Mouse (Mus musculus) liver, embryonic 11.5 days (tissue): ENCODE data around the gene Entpd1. TPM values are rescaled to one million over a fixed set of nuclear protein-coding genes. Genes with fewer than 3 reads are reported as not detected.

Source experiments
- ATAC-seq: fragments of 200-750 bp; cut with Nextera tagmentation; replicated peaks from 2 replicates; pipeline ENCODE4 v1.8.0; 2017; ENCODE audit warnings: moderate number of reproducible peaks, mild to moderate bottlenecking, moderate TSS enrichment, moderate library complexity; ENCODE audit not compliant: low FRiP score
- DNase-seq: peaks from one replicate; pipeline ENCODE4 v3.0.0-alpha.2; 2017; ENCODE audit warnings: low spot score
- H3K27ac ChIP-seq: fragments of 300-500 bp; sonication (generic); 2 replicates; pipeline ENCODE4 v1.5.1; 2014; ENCODE audit warnings: mild to moderate bottlenecking, low read depth, low read length, control low read depth
- H3K27me3 ChIP-seq: fragments of 300-500 bp; sonication (generic); replicated peaks from 2 replicates; pipeline ENCODE4 v1.6.1; 2014; ENCODE audit warnings: low read length, mixed read lengths; ENCODE audit not compliant: control insufficient read depth, insufficient read depth
- H3K36me3 ChIP-seq: fragments of 300-500 bp; sonication (generic); 2 replicates; pipeline ENCODE4 v1.6.1; 2014; ENCODE audit warnings: mild to moderate bottlenecking, low read length, moderate library complexity, mixed read lengths; ENCODE audit not compliant: control insufficient read depth, insufficient read depth
- H3K4me1 ChIP-seq: fragments of 300-500 bp; sonication (generic); replicated peaks from 2 replicates; pipeline ENCODE4 v1.6.1; 2014; ENCODE audit warnings: low read length, mixed read lengths; ENCODE audit not compliant: control insufficient read depth, insufficient read depth
- H3K4me2 ChIP-seq: fragments of 300-500 bp; sonication (generic); 2 replicates; pipeline ENCODE4 v1.6.1; 2014; ENCODE audit warnings: mild to moderate bottlenecking, control low read depth, moderate library complexity
- H3K4me3 ChIP-seq: fragments of 300-500 bp; sonication (generic); 2 replicates; pipeline ENCODE4 v1.5.1; 2014; ENCODE audit warnings: low read depth, low read length, control low read depth
- H3K9ac ChIP-seq: fragments of 300-500 bp; sonication (generic); 2 replicates; pipeline ENCODE4 v1.6.1; 2014; ENCODE audit warnings: low read depth, low read length, control low read depth
- H3K9me3 ChIP-seq: fragments of 300-500 bp; sonication (generic); 2 replicates; pipeline ENCODE4 v1.6.1; 2016; ENCODE audit warnings: low read length, inconsistent platforms, mixed read lengths; ENCODE audit not compliant: control insufficient read depth
- WGBS: fragments of 180-500 bp; shearing (Covaris S2); extraction: QIAGEN DNeasy Blood & Tissue Kit; methylation state at CpG from one replicate; pipeline ENCODE4 v1.1.7; 2014; 5-methylcytosine and 5-hydroxymethylcytosine counted together
- polyA plus RNA-seq: library from polyadenylated mRNA; unstranded; fragments of >200 nt; fragmentation: Nextera tagmentation; extraction: Ambion mirVana; gene quantifications from 2 replicates; pipeline ENCODE4 v1.2.1, GENCODE M21; 2014

Gene Entpd1
- polyA plus RNA-seq, 1 experiment from 2014 or later, result 3.0 TPM

DNA sequence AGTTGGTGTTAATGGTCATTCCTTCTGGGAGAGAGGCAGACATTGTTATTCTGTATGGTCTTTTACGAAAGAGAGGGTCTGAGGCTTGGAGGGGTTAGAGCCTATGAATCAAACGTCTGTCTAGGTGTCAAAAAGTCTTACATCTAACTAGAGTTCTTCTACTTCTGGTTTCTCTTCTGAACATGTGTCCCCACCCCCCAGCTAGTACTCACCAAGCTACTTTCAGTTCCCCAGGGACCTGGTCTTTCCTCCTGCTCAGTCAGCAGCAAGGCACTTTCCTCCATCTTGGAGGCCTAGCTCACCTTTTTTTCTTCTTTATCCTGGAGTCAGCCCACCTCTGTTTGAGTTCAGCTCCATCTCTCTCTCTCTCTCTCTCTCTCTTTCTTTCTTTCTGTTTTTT is 48.9 kb downstream of the Entpd1 start:
- Histone ChIP-seq H3K36me3 (no peaks in the 10 kb centered on the region), H3K27ac (no peak overlapping the region), H3K4me2 (peak overlapping the region; percentile 61), H3K9me3 (no peaks in the 10 kb centered on the region), H3K9ac (no peak overlapping the region), H3K4me1 (peaks cover 6% of the 10 kb centered on the region), H3K27me3 (no peaks in the 10 kb centered on the region), H3K4me3 (no peak overlapping the region; the same call in 1 of the 2 replicates)
- WGBS, result 72% methylated on average over 2 of the region's 2 CpGs
- ATAC-seq (no peak), DNase-seq (no peak)

GRCm38 (mm10) chr19:40661874-40662273 is 49.7 kb downstream of the Entpd1 start:
- Histone ChIP-seq H3K4me1 (peaks cover 6% of the 10 kb centered on the region), H3K4me2 (no peak overlapping the region), H3K9ac (no peak overlapping the region), H3K36me3 (no peaks in the 10 kb centered on the region), H3K4me3 (no peak overlapping the region), H3K27ac (no peak overlapping the region), H3K27me3 (no peaks in the 10 kb centered on the region), H3K9me3 (no peaks in the 10 kb centered on the region)
- 77% methylated on average over 6 of the region's 6 CpGs for WGBS
- ATAC-seq, result no peak
- no peak for DNase-seq

GRCm38 (mm10) chr19:40662727-40663126 is 50.6 kb downstream of the Entpd1 start:
- H3K9me3 ChIP-seq, result no peaks in the 10 kb centered on the region
- no peak overlapping the region for H3K27ac ChIP-seq
- no peaks in the 10 kb centered on the region for H3K27me3 ChIP-seq
- no peak overlapping the region for H3K4me2 ChIP-seq
- DNase-seq, result no peak
- H3K4me3 ChIP-seq, result no peak overlapping the region
- H3K36me3 ChIP-seq, result no peaks in the 10 kb centered on the region
- no peak for ATAC-seq
- WGBS, result 78% methylated on average over 2 of the region's 2 CpGs
- peaks cover 6% of the 10 kb centered on the region for H3K4me1 ChIP-seq
- no peak overlapping the region for H3K9ac ChIP-seq

DNA sequence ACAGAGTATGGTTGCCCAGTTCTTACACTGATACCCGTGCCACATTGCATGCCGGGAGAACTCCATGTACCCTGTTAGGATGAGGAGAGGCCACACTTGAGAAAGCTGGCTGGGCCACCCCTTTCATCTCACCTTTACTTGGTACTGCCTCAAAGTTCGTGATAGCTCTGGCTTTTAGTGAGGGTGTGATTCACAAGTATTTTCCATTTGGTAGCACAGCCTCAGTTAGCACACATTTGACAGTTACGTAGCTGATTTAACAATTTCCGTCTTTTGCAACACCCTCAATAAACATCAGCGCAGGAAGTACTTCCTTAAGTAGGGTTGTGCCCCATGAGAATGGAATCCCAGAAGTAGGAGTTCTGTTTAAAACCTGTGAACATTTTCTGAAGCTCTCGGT is 53.6 kb downstream of the Entpd1 start:
- H3K4me2 ChIP-seq, result no peak overlapping the region
- H3K4me3 ChIP-seq, result no peak overlapping the region
- H3K4me1 ChIP-seq, result peaks cover 3% of the 10 kb centered on the region; the same call in 1 of the 2 replicates
- H3K9ac ChIP-seq, result no peak overlapping the region
- H3K27ac ChIP-seq, result no peak overlapping the region
- 81% methylated on average over 7 of the region's 7 CpGs for WGBS
- ATAC-seq (no peak), DNase-seq (no peak)
- no peaks in the 10 kb centered on the region for H3K36me3 ChIP-seq
- H3K27me3 ChIP-seq, result no peaks in the 10 kb centered on the region
- H3K9me3 ChIP-seq, result no peaks in the 10 kb centered on the region

- ATAC-seq (no peak), DNase-seq (no peak)
- H3K4me3 ChIP-seq, result no peak overlapping the region
- H3K27ac ChIP-seq, result no peak overlapping the region
- no peak overlapping the region for H3K9ac ChIP-seq
- H3K4me1 ChIP-seq, result peaks cover 3% of the 10 kb centered on the region; the same call in 1 of the 2 replicates
- no peaks in the 10 kb centered on the region for H3K9me3 ChIP-seq
- no peak overlapping the region for H3K4me2 ChIP-seq
- WGBS, result 71% methylated on average over 6 of the region's 6 CpGs
- H3K27me3 ChIP-seq, result no peaks in the 10 kb centered on the region
- no peaks in the 10 kb centered on the region for H3K36me3 ChIP-seq
These were observed 54.9 kb downstream of the Entpd1 start for GRCm38 (mm10) chr19:40667111-40667510.

DNA sequence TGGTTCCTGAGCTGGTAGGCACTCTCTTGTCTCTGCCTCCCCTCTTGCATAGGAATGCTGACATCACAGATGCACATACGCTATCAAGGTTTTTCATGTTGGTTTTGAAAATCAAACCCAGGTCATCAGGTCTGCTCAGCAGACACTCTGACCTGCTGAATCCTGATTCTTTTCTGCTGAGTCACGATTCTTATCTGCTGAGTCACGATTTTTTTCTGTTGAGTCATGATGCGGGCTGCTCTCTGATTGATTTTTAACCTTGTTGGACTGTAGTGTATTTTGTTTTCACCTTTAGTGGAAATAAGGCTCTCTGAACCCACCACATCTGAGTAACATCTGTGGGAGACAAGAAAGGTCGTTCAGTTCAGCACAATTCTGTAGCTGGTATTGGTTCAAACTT is 63.2 kb downstream of the Entpd1 start:
- H3K36me3 ChIP-seq, result no peaks in the 10 kb centered on the region
- H3K4me1 ChIP-seq, result peaks cover 6% of the 10 kb centered on the region
- H3K27ac ChIP-seq, result no peak overlapping the region
- ATAC-seq (no peak), DNase-seq (no peak)
- H3K4me2 ChIP-seq, result no peak overlapping the region
- H3K9ac ChIP-seq, result no peak overlapping the region
- 74% methylated on average over 5 of the region's 5 CpGs for WGBS
- H3K4me3 ChIP-seq, result no peak overlapping the region
- no peaks in the 10 kb centered on the region for H3K27me3 ChIP-seq
- no peaks in the 10 kb centered on the region for H3K9me3 ChIP-seq

GRCm38 (mm10) chr19:40678087-40678486 is 65.9 kb downstream of the Entpd1 start:
- Histone ChIP-seq H3K4me2 (no peak overlapping the region), H3K27ac (no peak overlapping the region), H3K4me1 (peaks cover 6% of the 10 kb centered on the region), H3K4me3 (no peak overlapping the region), H3K9ac (no peak overlapping the region), H3K27me3 (no peaks in the 10 kb centered on the region), H3K9me3 (no peaks in the 10 kb centered on the region), H3K36me3 (no peaks in the 10 kb centered on the region)
- WGBS, result 74% methylated on average over 6 of the region's 6 CpGs
- ATAC-seq (no peak), DNase-seq (no peak)

GRCm38 (mm10) chr19:40678532-40679307 is 66.6 kb downstream of the Entpd1 start:
- WGBS, result 24% methylated on average over 17 of the region's 17 CpGs
- DNase-seq (no peak), ATAC-seq (no peak)
- Histone ChIP-seq H3K27me3 (no peaks in the 10 kb centered on the region), H3K4me2 (peak overlapping the region; percentile 29; the same call in 1 of the 2 replicates), H3K4me3 (no peak overlapping the region), H3K27ac (no peak overlapping the region), H3K9me3 (no peaks in the 10 kb centered on the region), H3K36me3 (no peaks in the 10 kb centered on the region), H3K4me1 (peaks cover 6% of the 10 kb centered on the region), H3K9ac (no peak overlapping the region)

DNA sequence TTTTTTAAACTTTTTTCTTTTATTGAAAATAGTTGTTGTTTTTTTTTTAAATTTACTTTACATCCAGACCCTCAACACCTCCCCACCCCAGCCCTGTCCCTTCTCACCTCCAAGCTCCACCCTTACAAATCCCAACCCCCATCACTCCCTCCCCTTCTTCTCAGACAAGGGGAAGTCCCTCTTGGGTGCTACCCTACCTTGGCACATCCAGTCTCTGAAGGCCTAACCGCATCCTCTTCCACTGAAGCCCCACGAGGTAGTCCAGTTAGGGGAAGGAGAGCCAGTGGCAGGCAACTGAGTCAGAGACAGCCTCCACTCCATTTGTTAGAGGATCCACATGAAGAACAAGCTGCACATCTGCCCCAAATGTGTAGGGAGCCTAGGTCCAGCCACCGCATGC is 67.5 kb downstream of the Entpd1 start:
- Histone ChIP-seq H3K9me3 (no peaks in the 10 kb centered on the region), H3K27ac (no peak overlapping the region), H3K4me1 (peaks cover 6% of the 10 kb centered on the region), H3K36me3 (no peaks in the 10 kb centered on the region), H3K9ac (no peak overlapping the region), H3K27me3 (no peaks in the 10 kb centered on the region), H3K4me2 (no peak overlapping the region), H3K4me3 (no peak overlapping the region)
- 80% methylated on average over 3 of the region's 3 CpGs for WGBS
- DNase-seq (no peak), ATAC-seq (no peak)
